Mouse (Mus musculus): Measurements from ENCODE around the gene Nckap5l. TPM values are rescaled to one million over a fixed set of nuclear protein-coding genes. Genes with fewer than 3 reads are reported as not detected.

Nckap5l gene
- polyA plus RNA-seq (2012) = 19.4 and 25.1 TPM in 2 replicates

DNA sequence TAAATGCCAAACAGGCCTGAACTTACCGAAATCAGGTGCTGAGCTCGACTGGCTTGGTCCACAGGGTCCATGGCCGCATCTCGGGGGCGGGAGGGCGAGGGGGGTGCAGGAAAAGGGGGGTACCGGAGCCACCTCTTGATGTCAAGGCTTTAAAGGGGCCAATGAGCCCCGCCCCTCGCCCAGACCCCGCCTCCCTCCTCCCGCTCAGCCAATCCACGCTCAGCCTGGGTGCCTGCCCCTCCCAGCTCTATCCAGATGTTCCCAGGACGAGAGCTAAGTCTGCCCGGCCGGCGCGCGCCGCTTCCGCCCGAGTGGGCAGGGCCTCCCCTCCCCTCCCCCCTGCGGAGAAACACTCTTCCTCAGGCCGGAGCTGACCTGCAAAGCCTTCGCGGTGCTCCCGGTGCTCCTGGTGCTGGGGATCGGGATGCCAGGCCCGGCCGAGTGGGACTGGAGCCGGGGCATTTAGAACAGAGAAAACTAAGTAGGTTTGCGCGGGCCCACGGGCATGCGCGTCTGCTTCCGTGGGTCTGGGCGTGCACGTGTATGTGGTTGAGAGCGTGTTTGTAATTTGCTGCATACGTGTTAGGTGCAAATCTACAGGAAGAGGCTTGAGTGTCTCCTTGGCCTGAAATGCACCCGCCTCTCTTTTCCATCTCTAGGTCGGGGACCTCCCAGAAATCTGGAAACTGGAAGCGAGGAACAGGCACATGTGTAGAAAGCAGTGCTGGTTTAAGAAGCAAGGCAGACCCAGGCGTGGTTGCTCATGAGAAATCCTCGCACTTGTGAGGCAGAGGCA is at the start of gene Nckap5l:
Gene Nckap5l (minus strand): TSS at position 143 of the 796 bp plus-strand sequence.
- TF ChIP-seq GATA1 (IDR thresholded peaks at IDR 0.05; ENCODE audit: low read length) = no peak

DNA sequence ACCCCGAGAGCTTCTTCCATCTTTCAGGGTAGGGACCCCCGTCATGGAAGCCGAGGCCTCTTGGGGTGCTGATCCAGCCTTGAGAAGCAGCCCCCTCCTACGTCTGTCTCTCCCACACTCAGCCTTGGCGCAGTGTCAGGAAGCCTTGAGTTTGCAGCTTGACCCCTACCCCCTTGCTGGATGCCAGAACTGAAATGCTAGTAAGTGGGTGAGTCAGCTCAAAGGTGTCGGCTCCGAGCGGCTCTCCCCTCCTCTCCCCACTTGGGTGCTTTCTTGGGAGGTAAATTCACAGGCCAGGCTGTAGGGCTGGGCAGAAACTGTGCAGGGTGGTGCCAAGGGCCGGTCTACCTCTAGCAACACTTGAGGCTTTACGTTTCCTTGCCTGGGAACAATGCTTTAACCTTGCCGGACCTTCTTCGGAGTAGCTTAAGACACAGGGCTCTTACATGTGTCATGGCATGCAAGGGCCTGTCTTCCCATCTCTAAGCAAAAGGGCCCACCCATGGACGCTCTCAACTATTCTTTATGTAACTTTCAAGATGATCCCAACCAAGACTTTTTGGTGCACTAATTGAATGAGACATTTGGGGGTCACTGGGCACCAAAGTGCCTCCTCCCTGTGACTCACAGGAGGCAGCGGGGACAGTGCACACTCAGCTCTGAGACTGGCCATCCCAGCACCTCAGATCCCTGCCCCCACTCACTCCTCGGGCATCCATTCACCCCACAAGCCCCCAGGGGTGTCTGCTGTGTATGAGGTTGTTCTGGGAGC is 48.0 kb upstream of the Nckap5l start:
- TF ChIP-seq GATA1 (IDR thresholded peaks at IDR 0.05; ENCODE audit: low read length) = no peak

DNA sequence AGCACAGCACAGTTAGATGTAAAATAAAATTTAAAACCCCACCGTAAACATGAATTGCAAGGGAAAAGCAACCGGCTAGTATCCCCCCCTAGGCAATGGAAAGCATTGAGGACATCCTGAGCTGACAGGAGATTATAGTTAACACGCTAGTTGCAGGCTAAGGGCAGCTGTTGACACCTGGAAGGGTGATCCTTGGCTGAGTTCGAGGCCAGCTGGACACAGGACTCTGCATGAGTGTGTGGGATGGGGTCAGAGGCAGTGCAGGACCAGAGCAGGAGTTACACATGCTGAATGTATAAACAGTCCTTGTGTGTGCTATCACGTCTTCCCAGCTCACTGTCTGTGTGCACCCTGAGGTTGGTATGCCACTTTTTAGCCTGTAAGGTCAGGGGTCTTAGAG is 45.7 kb upstream of the Nckap5l start:
- TF ChIP-seq GATA1 (IDR thresholded peaks at IDR 0.05; ENCODE audit: low read length) = no peak

DNA sequence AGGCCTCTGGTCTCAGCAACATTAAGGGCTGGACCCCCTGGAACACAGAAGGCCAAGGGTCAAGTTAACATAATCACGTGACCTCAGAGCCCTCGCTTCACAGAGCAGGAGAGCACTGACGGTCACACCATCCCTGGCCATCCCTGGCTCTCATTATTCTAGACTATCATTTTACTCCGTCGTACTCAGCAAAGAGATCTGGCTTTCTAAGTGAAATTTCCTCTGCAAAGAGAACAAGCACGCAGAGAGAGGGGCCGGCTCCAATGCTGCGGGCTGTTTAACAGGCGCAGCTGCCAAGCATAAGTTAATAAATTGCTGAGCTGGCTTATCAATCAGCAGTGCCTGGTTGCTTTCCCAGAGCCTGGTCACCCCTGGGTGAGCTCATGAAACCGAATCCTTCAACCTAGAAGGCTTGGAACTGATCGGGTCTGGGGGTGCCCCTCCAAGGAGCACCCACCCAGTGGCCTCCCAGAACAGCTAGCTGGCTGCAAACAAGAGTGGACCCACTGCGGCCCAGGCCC is 44.8 kb upstream of the Nckap5l start:
- no peak for TF ChIP-seq GATA1 (IDR thresholded peaks at IDR 0.05; ENCODE audit: low read length)

DNA sequence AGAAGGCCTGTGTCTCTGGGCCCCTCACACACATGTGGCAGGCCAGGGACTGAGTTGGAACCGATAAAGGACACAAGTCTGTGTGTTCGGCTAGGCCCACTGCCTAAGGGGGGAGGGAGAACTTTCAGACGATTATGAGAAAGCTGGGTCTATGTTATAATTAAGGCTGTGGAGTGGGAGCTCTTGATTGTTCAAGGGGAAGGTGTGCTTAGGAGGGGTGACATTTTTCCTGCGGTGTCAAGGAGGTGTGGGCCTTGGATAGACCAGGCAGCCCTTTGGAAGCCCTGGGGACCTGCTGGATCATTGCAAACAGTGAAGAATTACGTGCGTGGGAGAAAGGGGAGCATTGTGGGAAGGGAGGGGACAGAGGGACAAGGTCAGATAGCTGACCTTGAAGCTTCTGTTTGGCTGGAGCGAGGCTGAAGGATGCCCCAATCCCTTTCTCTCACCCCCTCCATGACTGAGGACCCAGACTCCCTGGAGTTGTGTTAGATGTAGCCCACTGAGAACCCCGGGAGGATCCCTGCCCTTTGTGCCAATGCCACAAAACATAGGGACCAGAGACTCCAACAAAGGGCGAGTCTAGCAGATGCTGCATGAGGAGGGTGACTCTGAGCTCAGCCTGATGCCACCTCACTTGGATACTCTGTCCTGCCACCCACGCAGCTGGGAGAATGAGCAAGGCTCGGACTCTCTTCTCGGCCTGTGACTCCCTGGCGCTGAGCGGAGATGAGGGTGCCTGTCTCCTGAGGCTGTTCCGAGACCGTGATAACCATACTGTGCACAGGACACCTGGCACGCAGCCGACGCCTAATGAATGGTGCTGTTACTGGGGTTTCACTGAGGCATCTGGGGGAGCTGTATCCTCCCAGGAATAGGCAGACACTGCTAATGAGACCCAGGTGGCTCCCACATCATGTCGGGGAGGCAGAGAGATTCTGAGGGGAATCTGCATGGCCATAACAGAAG is 44.0 kb upstream of the Nckap5l start:
- no peak for TF ChIP-seq GATA1 (IDR thresholded peaks at IDR 0.05; ENCODE audit: low read length)

DNA sequence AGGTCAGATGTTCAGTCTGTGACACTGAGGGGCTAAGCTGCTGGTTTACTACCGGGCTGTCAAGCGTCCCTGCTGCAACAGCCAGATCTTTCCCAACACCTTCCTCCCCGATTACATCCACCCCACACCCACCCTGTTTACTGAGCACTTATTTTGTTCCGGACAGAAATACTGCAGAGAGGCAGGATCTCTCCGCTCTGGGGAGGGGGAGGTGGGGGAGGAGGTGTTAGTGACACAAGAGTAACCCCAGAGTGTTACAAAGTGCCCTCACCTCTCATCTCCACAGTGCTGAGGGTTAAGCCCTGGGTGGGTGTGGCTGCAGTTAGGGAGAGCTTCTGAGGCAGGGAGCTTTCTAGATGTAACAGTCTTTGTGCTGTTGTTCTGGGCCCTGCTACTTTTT is 42.8 kb upstream of the Nckap5l start:
- TF ChIP-seq GATA1 (IDR thresholded peaks at IDR 0.05; ENCODE audit: low read length) = no peak

DNA sequence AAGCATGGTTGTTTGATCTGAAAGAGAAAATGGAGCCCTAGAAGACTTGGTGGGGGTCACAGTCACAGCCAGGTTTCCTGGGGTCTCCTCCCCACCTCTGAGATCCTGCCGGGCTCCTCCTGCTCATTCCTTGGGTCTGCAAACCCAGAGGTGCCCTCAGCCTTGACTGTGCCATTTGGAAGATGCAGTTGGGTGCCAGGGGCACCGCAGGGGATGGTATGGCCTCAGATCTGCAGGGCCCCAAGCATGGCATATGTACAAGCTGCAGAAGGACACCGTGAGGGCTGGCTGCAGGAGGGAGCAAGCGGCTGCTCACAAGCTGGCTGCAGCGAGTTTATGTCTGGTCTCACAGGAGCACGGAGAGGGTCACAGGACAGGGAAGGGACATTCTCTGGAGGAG is 42.2 kb upstream of the Nckap5l start:
- TF ChIP-seq GATA1 (IDR thresholded peaks at IDR 0.05; ENCODE audit: low read length) = no peak

DNA sequence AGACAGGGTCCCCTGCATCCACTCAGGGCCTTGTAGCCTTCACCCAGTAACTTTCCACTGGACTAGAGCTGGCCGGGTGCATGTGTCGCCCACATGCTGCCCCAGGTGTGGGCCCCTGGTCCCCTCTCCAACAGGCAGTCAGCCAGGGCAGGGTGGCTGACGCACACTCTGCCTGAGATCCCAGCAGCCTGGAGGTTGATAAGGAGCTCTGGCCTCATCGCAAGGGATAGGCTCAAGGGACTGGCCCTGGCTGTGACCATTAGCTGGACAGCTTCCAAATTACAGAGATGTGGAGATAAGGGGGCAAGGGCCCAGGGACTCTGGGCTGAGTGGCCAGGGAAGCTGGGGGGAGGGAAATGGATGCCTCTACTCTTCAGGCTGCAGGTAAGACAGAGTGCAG is 41.2 kb upstream of the Nckap5l start:
- TF ChIP-seq GATA1 (IDR thresholded peaks at IDR 0.05; ENCODE audit: low read length) = no peak

DNA sequence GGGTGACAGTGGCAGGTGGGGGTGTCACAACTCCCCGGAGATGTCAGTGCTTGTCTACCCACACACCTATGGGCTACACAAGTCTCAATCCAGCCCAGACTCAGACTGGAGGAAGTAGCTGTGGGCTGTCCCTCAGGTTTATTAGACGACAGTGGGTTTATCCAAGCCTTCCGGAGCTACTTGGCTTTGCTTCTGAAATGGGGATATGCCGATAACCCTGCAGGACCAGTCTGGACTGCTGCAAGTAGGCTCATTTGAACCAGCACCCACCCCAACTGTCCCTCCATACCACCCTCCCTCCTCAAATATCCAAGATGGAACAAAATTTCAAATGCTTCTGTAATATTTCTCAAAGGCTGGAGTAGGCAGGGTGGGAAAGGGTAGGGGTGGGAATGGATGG is 40.8 kb upstream of the Nckap5l start:
- TF ChIP-seq GATA1 (IDR thresholded peaks at IDR 0.05; ENCODE audit: low read length) = no peak

DNA sequence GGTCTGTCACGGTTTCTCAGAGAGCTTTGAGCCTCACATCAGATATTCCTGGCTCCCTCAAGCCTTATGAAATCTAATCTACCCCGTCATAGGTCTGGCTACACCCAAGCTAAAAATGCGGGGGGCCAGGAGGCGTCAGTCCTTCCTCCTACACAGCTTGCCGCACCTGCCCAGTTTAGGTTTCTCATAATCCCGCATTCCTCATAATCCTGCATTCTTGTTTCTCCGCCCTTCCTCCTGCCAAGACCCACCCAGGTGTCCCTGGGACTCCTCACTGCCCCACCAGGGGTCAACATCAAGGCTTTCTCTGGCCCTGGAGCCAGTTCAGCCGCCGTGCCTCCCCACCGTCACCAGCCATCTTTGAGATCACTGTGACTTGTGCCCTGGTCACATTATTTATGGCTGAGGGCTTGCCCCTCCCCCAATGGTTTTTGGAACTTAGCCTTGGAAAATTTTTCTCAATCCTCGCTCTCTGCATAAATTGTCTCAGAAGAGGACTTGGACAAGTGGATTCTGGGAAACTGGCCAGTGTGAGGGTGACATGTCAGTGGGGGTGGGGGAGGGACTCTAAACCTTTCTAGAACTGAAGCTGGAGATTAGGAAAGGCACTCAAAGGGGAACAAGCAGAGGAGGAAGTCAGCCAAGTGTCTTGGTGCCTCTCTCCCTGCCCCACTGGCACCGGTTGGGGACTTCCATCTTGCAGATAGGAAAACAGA is 40.1 kb upstream of the Nckap5l start:
- no peak for TF ChIP-seq GATA1 (IDR thresholded peaks at IDR 0.05; ENCODE audit: low read length)

DNA sequence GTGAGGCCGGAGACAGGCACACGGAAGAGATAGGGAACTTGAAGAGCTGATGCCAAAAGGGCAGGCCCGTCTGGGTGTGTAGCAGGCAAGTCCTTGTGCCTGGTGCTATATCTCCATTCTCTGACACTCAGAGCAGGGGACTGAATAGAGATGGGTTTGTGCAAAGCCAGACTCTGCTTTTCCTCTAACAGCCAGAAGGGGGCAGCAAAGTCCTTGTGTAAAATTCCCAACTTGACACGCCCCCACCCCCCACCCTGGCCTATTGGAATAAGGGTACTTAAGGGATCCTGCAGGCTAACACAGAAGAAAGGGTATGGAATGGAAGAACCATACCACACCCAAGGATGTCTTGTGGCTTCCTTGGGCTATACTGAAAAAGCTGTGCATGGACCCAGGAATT is 39.5 kb upstream of the Nckap5l start:
- no peak for TF ChIP-seq GATA1 (IDR thresholded peaks at IDR 0.05; ENCODE audit: low read length)

DNA sequence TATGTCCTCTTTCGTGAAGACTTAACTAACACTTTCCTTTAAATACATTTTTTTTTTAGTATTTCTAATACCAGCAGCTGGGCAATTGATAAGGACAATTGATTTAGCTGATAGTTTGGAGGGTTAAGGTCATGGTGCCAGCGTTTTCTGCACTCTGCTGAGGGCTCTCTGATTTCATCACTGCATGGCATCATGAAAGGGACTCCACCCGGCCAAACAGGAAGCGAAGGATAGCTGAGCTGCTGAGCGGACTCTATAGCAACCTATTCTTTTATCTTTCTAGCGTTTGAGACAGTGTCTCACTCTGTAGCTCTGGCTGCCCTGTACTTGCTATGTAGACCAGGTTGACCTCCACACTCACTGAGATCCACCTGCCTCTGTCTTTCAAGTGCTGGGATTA is 27.2 kb upstream of the Nckap5l start:
- TF ChIP-seq GATA1 (IDR thresholded peaks at IDR 0.05; ENCODE audit: low read length) = no peak

DNA sequence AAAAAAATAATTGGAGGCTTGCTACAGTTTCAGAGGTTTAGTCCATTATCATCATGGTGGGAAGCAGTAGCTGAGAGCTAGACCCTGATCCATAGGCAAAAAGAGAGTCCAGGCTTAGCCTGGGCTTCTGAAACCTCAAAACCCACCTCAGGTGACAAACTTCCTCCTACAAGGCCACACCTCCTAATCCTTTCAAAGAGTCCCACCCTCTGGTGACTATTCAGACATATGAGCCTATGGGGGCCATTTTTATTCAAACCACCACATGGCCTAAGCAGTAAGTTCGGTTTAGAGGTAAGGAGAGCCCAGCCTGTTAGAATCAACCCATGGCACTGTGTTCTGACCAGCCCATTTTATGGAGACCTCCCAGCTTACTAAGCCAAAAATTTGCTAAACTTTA is 18.3 kb upstream of the Nckap5l start:
- TF ChIP-seq GATA1 (IDR thresholded peaks at IDR 0.05; ENCODE audit: low read length) = no peak

DNA sequence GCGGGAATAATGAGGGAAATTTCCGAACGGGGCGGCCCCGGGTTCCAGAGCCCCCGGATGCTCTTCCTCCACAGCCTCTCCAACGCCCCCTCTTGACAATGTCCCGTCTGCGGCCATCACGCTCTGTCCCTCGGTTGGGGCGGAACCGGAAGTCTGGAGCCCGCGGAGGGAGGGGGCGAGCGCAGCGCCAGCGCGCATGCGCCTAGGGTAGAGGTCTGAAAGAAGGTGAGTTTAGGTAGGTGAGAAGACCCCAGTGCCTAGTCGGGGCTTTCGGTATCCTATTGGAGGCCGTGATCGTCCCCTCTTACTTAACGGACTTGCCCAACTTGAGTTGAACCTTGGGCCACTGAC is 17.0 kb upstream of the Nckap5l start, which contains the start of gene Bcdin3d:
Gene Bcdin3d (minus strand): TSS at position 155 of the 351 bp plus-strand sequence.
- TF ChIP-seq GATA1 (IDR thresholded peaks at IDR 0.05; ENCODE audit: low read length) = no peak

Data from G1E-ER4 (cell line).